Mouse (Mus musculus) monocyte, adult 5-6 weeks (primary cell): ENCODE results near the gene Mrpl52. TPM values are rescaled to one million over a fixed set of nuclear protein-coding genes. Genes with fewer than 3 reads are reported as not detected.

Source experiments
- ATAC-seq: fragments of 153-309, 156-312 bp; replicated peaks from 2 replicates; pipeline ENCODE4 v1.8.0; 2017; ENCODE audit warnings: mild to moderate bottlenecking; ENCODE audit not compliant: low TSS enrichment, insufficient number of reproducible peaks, severe bottlenecking, poor library complexity, low FRiP score
- total RNA-seq: library from RNA; stranded (forward); fragments of 200-1000, 200-491, 200-594 nt; gene quantifications from 3 replicates; pipeline ENCODE4 v1.2.3, GENCODE M21; 2017

Gene Mrpl52
- total RNA-seq, 1 experiment from 2014 or later = 72.4 TPM

DNA sequence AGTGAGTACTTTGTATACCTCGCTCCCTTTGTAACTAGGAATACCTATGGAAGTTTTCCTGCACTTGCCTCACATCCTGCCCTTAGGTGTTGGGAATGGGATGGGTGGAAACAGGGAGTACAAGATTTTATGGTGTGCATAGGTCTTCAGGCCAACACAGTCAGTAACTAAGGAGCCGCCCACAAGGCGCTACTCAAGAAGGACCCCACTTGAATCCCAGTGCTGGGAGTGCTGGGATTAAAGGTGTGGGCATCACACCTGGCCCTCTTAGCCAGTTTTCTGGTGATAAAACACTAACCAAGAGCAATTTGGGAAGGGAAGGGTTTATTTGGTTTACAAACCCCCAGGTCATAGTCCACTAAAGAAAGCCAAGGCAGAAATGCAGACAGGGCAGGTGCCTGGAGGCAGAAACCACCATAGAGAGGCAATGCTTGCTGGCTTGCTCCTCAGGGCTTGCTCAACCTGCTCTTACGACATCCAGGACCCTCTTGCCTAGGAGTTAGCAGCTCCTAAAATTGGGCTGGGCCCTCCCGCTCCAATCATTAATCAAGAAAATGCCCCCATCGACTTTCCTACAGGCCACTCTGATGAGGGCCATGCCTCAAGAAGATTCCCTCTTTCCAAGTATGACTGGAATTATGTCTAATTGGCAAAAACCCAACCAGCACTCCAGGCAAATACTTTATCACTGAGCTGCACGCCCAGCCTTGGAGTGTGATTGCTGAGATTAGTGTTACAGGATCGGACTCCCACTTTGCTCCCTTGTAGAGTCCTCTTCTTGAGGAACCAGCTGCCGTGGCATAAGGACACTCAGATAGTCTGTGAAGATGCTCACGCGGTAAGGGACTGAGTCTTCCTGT, 28.2 kb downstream of the Mrpl52 start:
- no peak for ATAC-seq

DNA sequence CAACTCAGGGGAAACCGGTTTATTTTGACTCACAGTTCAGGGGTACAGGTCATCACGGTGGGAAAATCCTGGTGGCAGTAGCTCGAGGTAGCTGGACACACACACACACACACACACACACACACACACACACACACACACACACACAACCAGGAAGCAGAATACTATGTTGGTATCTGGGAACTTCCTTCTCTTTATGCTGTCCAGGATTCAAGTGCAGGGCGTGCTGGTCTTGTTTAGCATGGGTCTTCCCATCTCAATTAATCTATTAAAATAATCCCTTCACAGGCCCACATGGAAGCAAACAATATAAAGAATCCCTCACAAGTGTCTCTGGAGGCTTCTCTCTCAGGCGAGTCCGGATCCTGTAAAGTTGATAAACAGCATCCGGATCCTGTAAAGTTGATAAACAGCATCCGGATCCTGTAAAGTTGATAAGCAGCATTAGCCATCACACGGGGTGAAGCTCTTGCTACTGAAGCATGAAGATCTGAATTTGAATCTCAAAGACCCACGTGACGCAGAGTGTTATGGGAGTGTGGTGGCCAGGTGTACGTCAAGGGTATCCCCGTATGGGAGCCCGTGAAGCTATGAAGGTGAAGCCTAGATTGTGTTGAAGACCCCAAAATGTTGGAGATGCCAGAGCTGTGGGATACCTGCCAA, 31.3 kb downstream of the Mrpl52 start:
- no peak for ATAC-seq

GRCm38 (mm10) chr14:54462146-54462545, 35.4 kb downstream of the Mrpl52 start:
- ATAC-seq = no peak

DNA sequence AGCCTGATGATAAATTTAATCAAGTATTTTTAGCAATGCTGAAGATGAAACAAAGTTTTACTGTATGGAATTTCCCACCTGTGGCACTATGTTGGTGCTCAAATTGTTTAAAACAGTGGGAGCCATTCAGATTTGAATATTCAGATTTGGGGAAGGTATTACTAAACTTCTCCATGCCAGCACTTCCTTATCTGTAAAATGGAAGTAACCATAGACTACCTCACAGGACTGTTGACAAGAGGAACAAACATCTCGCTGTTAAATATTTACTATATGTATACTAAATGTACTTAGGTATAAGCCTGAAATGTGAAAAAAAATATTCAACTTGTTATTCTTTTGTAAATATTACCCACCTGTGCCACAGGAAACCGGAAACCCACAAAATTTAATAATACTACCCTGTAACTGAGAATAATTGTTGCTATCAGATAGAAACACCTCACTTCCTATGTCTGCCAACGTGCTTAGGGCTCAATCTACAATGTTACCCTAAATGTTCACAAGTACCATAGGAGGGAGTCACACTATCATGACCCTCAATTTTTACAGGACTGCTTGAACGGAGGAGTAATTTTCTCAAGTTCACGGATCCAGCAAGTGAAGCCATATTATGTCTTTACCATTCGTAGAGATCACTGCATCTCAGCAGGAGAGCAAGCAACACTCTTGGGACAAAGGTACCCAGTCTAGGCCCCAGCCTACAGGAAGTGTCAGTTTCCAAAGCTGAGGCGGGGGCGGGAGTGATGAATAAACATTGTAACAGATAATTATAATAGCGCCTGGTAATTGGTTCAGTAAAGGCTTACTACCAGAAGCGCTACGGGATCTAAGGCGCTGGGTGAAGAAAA, 36.6 kb downstream of the Mrpl52 start:
- ATAC-seq = peak; percentile 34; the same call in 1 of the 2 replicates

DNA sequence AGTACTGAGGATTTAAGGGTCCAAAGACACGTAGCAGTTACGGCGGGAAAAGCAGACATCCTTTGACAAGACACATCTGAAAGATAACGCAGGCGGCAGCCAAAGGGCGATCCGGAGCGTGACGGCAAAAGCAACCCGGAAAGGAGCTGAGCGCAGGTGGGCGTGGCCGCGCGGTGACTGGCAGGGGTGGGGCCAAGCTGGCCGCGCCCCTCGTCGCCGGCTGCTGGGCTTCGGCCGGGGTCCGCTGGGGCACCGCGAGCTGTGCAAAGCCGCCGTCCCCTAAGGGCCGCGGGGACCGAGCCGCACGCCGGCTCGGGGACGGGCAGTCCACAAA, 37.2 kb downstream of the Mrpl52 start, which contains the start of gene Lrp10:
TSS of gene Lrp10 (plus strand) at position 179 of the 334 bp plus-strand sequence.
- peak; percentile 70 for ATAC-seq

DNA sequence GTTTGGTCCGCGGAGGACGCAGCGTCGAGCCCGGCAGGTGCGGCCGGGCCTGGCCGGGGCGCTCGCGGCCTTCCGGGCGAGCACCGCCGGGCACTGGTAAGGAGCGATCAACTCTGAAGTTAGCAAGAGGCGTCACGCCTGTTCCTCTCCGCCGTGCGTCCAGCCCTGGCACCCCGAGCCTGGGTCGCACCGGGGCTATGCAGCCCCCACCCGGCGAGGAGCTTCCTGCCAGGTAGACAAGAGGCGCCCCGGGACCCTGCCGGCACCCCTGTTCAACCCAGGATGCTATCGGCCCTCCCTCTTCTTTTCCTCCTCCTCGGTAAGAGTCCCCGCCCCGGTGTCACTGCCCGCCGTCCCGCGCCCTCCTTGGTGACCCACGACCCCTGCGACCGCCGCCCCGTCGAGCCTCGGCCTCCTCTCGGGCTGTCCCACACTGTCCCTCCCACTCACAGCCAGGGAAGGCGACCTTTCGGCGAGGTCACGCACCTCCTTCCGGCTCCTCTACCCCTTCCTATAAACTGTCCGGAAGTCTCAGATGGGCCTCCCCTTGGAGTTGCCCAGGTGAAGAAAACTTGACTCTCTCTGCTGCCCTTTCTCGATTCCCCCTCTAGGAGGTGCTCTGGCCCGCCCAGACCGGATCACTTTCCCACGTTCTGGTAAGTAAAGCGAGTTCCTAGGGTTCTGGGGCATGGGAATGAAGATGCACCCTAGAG, 37.7 kb downstream of the Mrpl52 start:
- ATAC-seq = peak; percentile 48

DNA sequence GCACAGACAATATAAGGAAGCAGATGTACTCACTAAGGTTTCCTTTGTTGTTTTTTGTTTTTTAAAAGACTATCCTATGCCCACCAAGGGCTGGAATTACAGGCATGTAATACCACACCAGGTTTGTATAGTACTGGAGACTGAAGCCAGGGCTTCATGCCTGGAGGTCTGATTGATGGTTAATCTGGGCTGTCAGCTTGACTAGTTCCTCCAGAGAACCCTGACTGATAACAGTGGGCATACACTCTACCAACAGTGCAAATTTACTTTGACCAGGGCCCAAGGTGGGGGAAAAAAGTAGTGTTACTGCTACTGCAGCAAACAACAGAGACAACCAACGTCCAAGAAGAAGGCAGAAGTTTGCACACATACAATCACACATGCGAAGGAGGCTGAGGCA, 44.8 kb downstream of the Mrpl52 start:
- ATAC-seq = no peak

GRCm38 (mm10) chr14:54472671-54473070, 46.0 kb downstream of the Mrpl52 start:
- ATAC-seq = no peak

DNA sequence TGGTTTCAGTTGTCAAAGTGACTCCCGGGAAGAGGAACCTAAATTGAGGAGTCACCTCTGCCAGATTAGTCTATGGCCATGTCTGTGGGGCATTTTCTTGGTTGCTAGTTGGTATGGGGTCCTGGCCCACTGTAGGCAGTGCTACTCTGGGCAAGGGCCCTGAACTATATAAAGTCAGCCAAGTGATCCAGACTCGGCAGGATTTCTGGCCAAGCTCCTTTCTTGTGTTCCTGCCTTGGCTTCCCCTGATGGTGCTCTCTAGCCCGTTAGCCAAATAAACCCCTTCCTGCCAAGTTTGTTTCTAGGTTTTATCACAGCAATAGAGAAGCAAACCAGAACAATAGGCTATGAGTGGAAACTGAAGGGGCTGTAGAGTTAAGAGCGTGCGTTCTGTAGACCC, 48.0 kb downstream of the Mrpl52 start:
- no peak for ATAC-seq

DNA sequence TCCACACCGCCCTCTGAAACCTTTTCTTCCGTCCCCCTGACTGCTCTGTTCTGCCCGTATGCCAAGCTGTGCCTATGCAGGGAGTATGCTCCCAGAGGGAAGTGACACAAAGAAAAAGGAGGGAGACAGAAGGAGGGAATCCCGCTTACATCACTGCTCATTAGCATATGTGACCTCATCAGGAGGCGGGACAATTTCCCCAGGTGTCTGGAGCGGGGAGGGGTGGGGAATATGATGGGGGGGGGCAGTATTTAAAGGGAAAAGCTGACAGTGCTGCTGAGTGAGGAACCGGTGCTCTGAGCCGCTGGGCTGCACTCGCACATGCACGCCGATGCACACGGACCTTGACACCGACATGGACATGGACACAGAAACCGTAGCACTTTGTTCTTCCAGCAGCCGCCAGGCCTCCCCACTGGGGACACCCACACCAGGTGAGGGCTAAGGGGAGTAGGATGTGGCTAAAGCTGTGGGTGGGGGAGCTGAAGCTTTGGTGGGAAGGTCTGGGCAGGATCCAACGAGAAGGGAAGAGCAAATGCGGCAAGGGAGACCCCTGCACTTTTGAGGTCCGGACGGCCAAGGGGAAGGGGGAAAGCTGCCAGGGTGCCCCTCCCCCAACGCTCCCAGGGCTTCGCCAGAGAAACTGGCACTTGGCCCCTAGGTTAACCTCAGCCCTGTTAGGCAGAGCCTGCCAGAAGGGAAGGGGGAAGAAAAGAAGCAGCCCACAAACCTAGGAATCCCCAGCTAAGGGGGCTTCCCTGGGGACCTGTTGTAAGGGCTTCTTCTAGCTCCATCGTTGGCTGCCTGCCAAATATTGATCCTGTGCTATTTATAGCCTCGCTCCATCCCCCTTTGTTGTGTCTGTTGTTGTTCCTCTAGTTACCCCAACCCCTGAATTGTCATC, 49.5 kb downstream of the Mrpl52 start, which contains the start of gene Rem2:
TSS of gene Rem2 (plus strand) at position 160 of the 904 bp plus-strand sequence.
- ATAC-seq = no peak

GRCm38 (mm10) chr14:54477172-54477909, 50.6 kb downstream of the Mrpl52 start:
- no peak for ATAC-seq

Other genes with a start within 250 kb of the Mrpl52 start
- gene Dad1, start 172.8 kb upstream of the Mrpl52 start, total RNA-seq = 55.5 to 125 TPM (median 69.5 TPM) in 3 replicates
- 7.7 to 14.8 TPM (median 13.9 TPM) in 3 replicates for gene Abhd4, start 172.7 kb upstream of the Mrpl52 start, total RNA-seq
- 0.29 TPM in 1 of 3 replicates, not detected in the others for gene Olfr49, start 142.0 kb upstream of the Mrpl52 start, total RNA-seq
- gene Oxa1l, start 66.1 kb upstream of the Mrpl52 start, total RNA-seq = 24.6 to 34.7 TPM (median 29.1 TPM) in 3 replicates
- gene Slc7a7, start 9.1 kb upstream of the Mrpl52 start, total RNA-seq = 11.3 to 16.7 TPM (median 13.6 TPM) in 3 replicates
- gene Mmp14, start 4.7 kb downstream of the Mrpl52 start, total RNA-seq = 0.78 to 0.96 TPM in 2 of 3 replicates, not detected in the other
- 49.1 to 94.7 TPM (median 53.7 TPM) in 3 replicates for gene Lrp10, start 37.2 kb downstream of the Mrpl52 start, total RNA-seq
- 0.68 TPM in 1 of 3 replicates, not detected in the others for gene Rem2, start 49.2 kb downstream of the Mrpl52 start, total RNA-seq
- gene Prmt5, start 90.6 kb downstream of the Mrpl52 start, total RNA-seq = 16.6 to 25.4 TPM (median 16.8 TPM) in 3 replicates
- gene Haus4, start 127.7 kb downstream of the Mrpl52 start, total RNA-seq = 22.6 to 36.0 TPM (median 32.4 TPM) in 3 replicates
- 0.43 to 2.9 TPM (median 0.67 TPM) in 3 replicates for gene Ajuba, start 150.6 kb downstream of the Mrpl52 start, total RNA-seq
- 0.21 to 3.2 TPM (median 2.4 TPM) in 3 replicates for gene 4931414P19Rik, start 179.1 kb downstream of the Mrpl52 start, total RNA-seq
- gene Psmb5, start 191.1 kb downstream of the Mrpl52 start, total RNA-seq = 30.4 to 56.5 TPM (median 43.4 TPM) in 3 replicates
- not detected in 3 replicates for gene Psmb11, start 194.5 kb downstream of the Mrpl52 start, total RNA-seq
- gene Gm17606, start 214.0 kb downstream of the Mrpl52 start, total RNA-seq = not detected in 3 replicates
- gene Cdh24, start 214.5 kb downstream of the Mrpl52 start, total RNA-seq = 0.48 to 2.6 TPM in 2 of 3 replicates, not detected in the other